12 mouse cellular contexts compared by ENCODE assay signal in the genomic region with DNA sequence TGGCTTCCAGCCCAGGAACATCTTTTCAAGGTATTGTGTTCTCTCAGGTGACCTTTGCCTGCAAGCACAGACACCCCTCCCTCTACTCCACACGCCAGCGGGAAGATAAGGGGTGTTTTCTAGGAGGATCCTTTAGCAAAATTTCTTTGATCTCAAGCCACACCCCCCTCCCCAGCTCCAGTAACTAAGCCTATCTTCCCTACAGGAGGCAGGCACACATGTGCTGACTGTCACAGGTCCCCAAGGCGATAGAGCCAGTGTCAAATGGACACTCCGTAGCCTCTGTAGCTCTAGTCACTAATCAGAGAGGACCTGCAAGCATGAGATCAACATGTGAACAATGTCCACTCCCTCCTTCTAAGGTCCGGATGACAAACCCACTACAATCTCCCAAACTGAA.
DNase-seq lines count a peak whose midpoint lies in the region; ATAC-seq and TF ChIP-seq lines count a peak whose summit lies in the region.
"Had no signal": no experiment of that assay in that cellular context is flagged by ENCODE, and none has a peak within 500 bp of the region (broad histone marks: within the 10 kb centered on the region; RNA-seq: fewer than 3 reads in every experiment).

No protein-coding gene starts in this region.

- no peaks in the 10 kb centered on the region for H3K79me2 ChIP-seq in MEL (ENCODE audit: control insufficient read depth, insufficient read depth, low read length, poor library complexity)

- H3K27me3 ChIP-seq in heart, embryonic 13.5 days (replicated peaks): peaks cover 56% of the 10 kb centered on the region
- peaks cover 44% of the 10 kb centered on the region for H3K27me3 ChIP-seq in heart, embryonic 10.5 days (ENCODE audit: insufficient read depth, poor library complexity, severe bottlenecking)
- H3K27me3 ChIP-seq in lung, embryonic 15.5 days: no peaks in the 10 kb centered on the region
- H3K27me3 ChIP-seq in MEL (ENCODE audit: control insufficient read depth in 1 of 2, insufficient read depth in 2 of 2, low read length in 2 of 2): no peaks in the 10 kb centered on the region
- H3K27me3 ChIP-seq in intestine, embryonic 15.5 days (replicated peaks): 0 out of 2 replicates have a peak, but pooled peaks cover 2% of the 10 kb centered on the region
- H3K27me3 ChIP-seq: CH12.LX had no signal

- no peaks in the 10 kb centered on the region for H3K9me3 ChIP-seq in heart, embryonic 13.5 days
- H3K9me3 ChIP-seq in heart, embryonic 10.5 days: no peaks in the 10 kb centered on the region
- no peaks in the 10 kb centered on the region for H3K9me3 ChIP-seq in lung, embryonic 15.5 days
- H3K9me3 ChIP-seq in MEL (replicated peaks; ENCODE audit: insufficient read depth, low read length): no peaks in the 10 kb centered on the region
- H3K9me3 ChIP-seq in intestine, embryonic 15.5 days: no peaks in the 10 kb centered on the region
- H3K9me3 ChIP-seq: forebrain, embryonic 10.5 days; hindbrain, embryonic 10.5 days had no signal

- no peaks in the 10 kb centered on the region for H3K36me3 ChIP-seq in heart, embryonic 13.5 days
- H3K36me3 ChIP-seq in heart, embryonic 10.5 days: no peaks in the 10 kb centered on the region
- no peaks in the 10 kb centered on the region for H3K36me3 ChIP-seq in lung, embryonic 15.5 days
- peaks cover 0 to 3% of the 10 kb centered on the region in 2 experiments; a peak in 1 of 4 replicates for H3K36me3 ChIP-seq in MEL (ENCODE audit: control insufficient read depth in 1 of 2, insufficient read depth in 2 of 2, low read length in 2 of 2)
- no peaks in the 10 kb centered on the region for H3K36me3 ChIP-seq in intestine, embryonic 15.5 days
- H3K36me3 ChIP-seq: forebrain, embryonic 10.5 days; hindbrain, embryonic 10.5 days had no signal

- H3K4me1 ChIP-seq in heart, embryonic 13.5 days: peaks cover 5% of the 10 kb centered on the region; the same call in 1 of the 2 replicates
- no peaks in the 10 kb centered on the region; the same call in 1 of the 2 replicates for H3K4me1 ChIP-seq in heart, embryonic 10.5 days
- peaks cover 5% of the 10 kb centered on the region; the same call in 1 of the 2 replicates for H3K4me1 ChIP-seq in lung, embryonic 15.5 days
- no peaks in the 10 kb centered on the region for H3K4me1 ChIP-seq in lung, adult 2 months (ENCODE audit: control insufficient read depth, insufficient read depth, low read length)
- peaks cover 0 to 5% of the 10 kb centered on the region in 2 experiments; a peak in 1 of 4 replicates for H3K4me1 ChIP-seq in MEL (ENCODE audit: control insufficient read depth in 1 of 2, insufficient read depth in 2 of 2, low read length in 2 of 2)
- 0 out of 2 replicates have a peak, but pooled peaks cover 3% of the 10 kb centered on the region for H3K4me1 ChIP-seq in intestine, embryonic 15.5 days (replicated peaks)

- TF ChIP-seq EP300 in MEL (IDR thresholded peaks at IDR 0.05; ENCODE audit: low read depth in 1 of 2, low read length in 2 of 2): no peak

- TF ChIP-seq CTCF in lung, adult 2 months (IDR thresholded peaks at IDR 0.05; ENCODE audit: insufficient read depth, low read length): no peak
- TF ChIP-seq CTCF in MEL (IDR thresholded peaks at IDR 0.05 in 2 of 3, conservative IDR thresholded peaks at IDR 0.05 in 1 of 3; ENCODE audit: control insufficient read depth in 1 of 3, insufficient read depth in 1 of 3, low read depth in 2 of 3, low read length in 3 of 3, poor library complexity in 1 of 3, severe bottlenecking in 1 of 3): no peak

- H3K27ac ChIP-seq in heart, embryonic 13.5 days (replicated peaks): no peak overlapping the region
- H3K27ac ChIP-seq in heart, embryonic 10.5 days: no peak overlapping the region
- H3K27ac ChIP-seq in lung, embryonic 15.5 days: no peak overlapping the region
- H3K27ac ChIP-seq in MEL (ENCODE audit: control insufficient read depth, low read depth, low read length): no peak overlapping the region
- H3K27ac ChIP-seq in intestine, embryonic 15.5 days: no peak overlapping the region
- H3K27ac ChIP-seq: forebrain, embryonic 10.5 days; hindbrain, embryonic 10.5 days; liver, embryonic 14.5 days had no signal

- no peak for TF ChIP-seq POLR2A in lung, adult 2 months (IDR thresholded peaks at IDR 0.05; ENCODE audit: borderline replicate concordance, extremely low read depth, low read depth, low read length)
- TF ChIP-seq POLR2A in MEL (IDR thresholded peaks at IDR 0.05; ENCODE audit: control insufficient read depth in 1 of 2, insufficient read depth in 1 of 2, low read depth in 1 of 2, low read length in 2 of 2, poor library complexity in 1 of 2): no peak

- no peak for ATAC-seq in heart, embryonic 13.5 days (ENCODE audit: extremely low read depth, insufficient number of reproducible peaks, low FRiP score, low TSS enrichment)
- no peak for ATAC-seq in lung, embryonic 15.5 days (ENCODE audit: borderline replicate concordance, extremely low read depth, low FRiP score, low TSS enrichment)
- peak; percentile 49 for ATAC-seq in intestine, embryonic 15.5 days

- peak overlapping the region; percentile 41; the same call in 1 of the 2 replicates for H3K4me2 ChIP-seq in heart, embryonic 13.5 days
- peak overlapping the region; percentile 35 for H3K4me2 ChIP-seq in lung, embryonic 15.5 days
- peak overlapping the region; percentile 33; the same call in 1 of the 2 replicates for H3K4me2 ChIP-seq in intestine, embryonic 15.5 days (replicated peaks)

- TF ChIP-seq RAD21 in MEL (IDR thresholded peaks at IDR 0.05; ENCODE audit: low read depth, low read length): no peak

- no peak overlapping the region for H3K9ac ChIP-seq in heart, embryonic 13.5 days
- no peak overlapping the region for H3K9ac ChIP-seq in lung, embryonic 15.5 days
- no peak overlapping the region for H3K9ac ChIP-seq in MEL (ENCODE audit: control insufficient read depth, low read depth, low read length, poor library complexity, severe bottlenecking)
- no peak overlapping the region for H3K9ac ChIP-seq in intestine, embryonic 15.5 days
- H3K9ac ChIP-seq: liver, embryonic 14.5 days had no signal

- 17% methylated on average over 5 of the region's 5 CpGs for WGBS in heart, embryonic 13.5 days
- WGBS in heart, embryonic 10.5 days: 17% methylated on average over 5 of the region's 5 CpGs
- 13% methylated on average over 5 of the region's 5 CpGs for WGBS in lung, embryonic 15.5 days
- WGBS in lung, adult 2 months: 28% methylated on average over 5 of the region's 5 CpGs
- WGBS in intestine, embryonic 15.5 days: 15% methylated on average over 5 of the region's 5 CpGs

- no peak for DNase-seq in heart, embryonic 10.5 days (ENCODE audit: low spot score)
- no peak for DNase-seq in lung, adult 2 months
- DNase-seq in MEL (ENCODE audit: low read depth, low spot score): peak; percentile 28
- no peak for DNase-seq in layer of hippocampus, adult 11-12 months (ENCODE audit: low spot score)
- DNase-seq in thymus, postnatal 14 days: no peak

- no peak overlapping the region for H3K4me3 ChIP-seq in heart, embryonic 13.5 days
- H3K4me3 ChIP-seq in heart, embryonic 10.5 days: no peak overlapping the region
- H3K4me3 ChIP-seq in lung, embryonic 15.5 days: no peak overlapping the region
- H3K4me3 ChIP-seq in lung, adult 2 months (replicated peaks; ENCODE audit: extremely low read depth, low read depth, low read length): no peak overlapping the region
- H3K4me3 ChIP-seq in MEL (ENCODE audit: control insufficient read depth in 1 of 2, insufficient read depth in 1 of 2, low read depth in 2 of 2, low read length in 2 of 2): no peak overlapping the region
- H3K4me3 ChIP-seq in intestine, embryonic 15.5 days (replicated peaks): no peak overlapping the region
- H3K4me3 ChIP-seq: forebrain, embryonic 10.5 days; hindbrain, embryonic 10.5 days had no signal

TF ChIP-seq in MEL, 35 proteins besides CTCF, POLR2A, EP300 and RAD21:
- TF ChIP-seq MXI1 (IDR thresholded peaks at IDR 0.05; ENCODE audit: low read depth, low read length): peak; percentile 52
- TF ChIP-seq MAX (IDR thresholded peaks at IDR 0.05; ENCODE audit: low read length): peak; percentile 35; the same call in 1 of the 2 replicates
- no peak for TF ChIP-seq CHD1 (IDR thresholded peaks at IDR 0.05; ENCODE audit: low read depth, low read length)
- TF ChIP-seq BHLHE40 (IDR thresholded peaks at IDR 0.05; ENCODE audit: borderline replicate concordance, low read depth, low read length): peak; percentile 49; the same call in 1 of the 2 replicates
- TF ChIP-seq ZNF384 (IDR thresholded peaks at IDR 0.05; ENCODE audit: low read depth, low read length): no peak
